Mouse (Mus musculus): ENCODE data around the gene Cdpf1. TPM values are rescaled to one million over a fixed set of nuclear protein-coding genes. Genes with fewer than 3 reads are reported as not detected.

Gene Cdpf1
- total RNA-seq (2021), result 10 to 100 TPM; 21.3 TPM

- peak; percentile 99 for DNase-seq (ENCODE audit: low spot score in 2 of 2)
- intact Hi-C loops (cut with DNase I), result loop anchor here (2.0 kb wide), 1 partner anchor 47 kb away; the partner anchor contains the start of gene Gtse1
These were observed at the start of gene Cdpf1 for GRCm38 (mm10) chr15:85811535-85812277. Cdpf1 (minus strand) TSS chr15:85811697.

GRCm38 (mm10) chr15:85859490-85860031, 48.1 kb upstream of the Cdpf1 start, which contains the start of gene Gtse1:
Gtse1 (plus strand) TSS chr15:85859745.
- intact Hi-C loops (cut with DNase I), result loop anchor here (1.0 to 2.0 kb wide), 2 partner anchors 20 to 49 kb away; partner anchors contain the start of genes Cdpf1 and Trmu

GRCm38 (mm10) chr15:85858980-85859489, 47.5 kb upstream of the Cdpf1 start:
- DNase-seq (ENCODE audit: low spot score in 2 of 2), result no peak
- intact Hi-C loops (cut with DNase I), result loop anchor here (1.0 to 2.0 kb wide), 2 partner anchors 20 to 48 kb away; partner anchors contain the start of genes Cdpf1 and Trmu

More at GRCm38 (mm10) chr15:85859490-85860031, 48.1 kb upstream of the Cdpf1 start, which contains the start of gene Gtse1:
- peak; percentile 91 to 93 for DNase-seq (ENCODE audit: low spot score in 2 of 2)

- DNase-seq (ENCODE audit: low spot score in 2 of 2), result no peak
- intact Hi-C loops (cut with DNase I), result no loop called here
These were observed 40.3 kb upstream of the Cdpf1 start for GRCm38 (mm10) chr15:85851656-85852392.

DNA sequence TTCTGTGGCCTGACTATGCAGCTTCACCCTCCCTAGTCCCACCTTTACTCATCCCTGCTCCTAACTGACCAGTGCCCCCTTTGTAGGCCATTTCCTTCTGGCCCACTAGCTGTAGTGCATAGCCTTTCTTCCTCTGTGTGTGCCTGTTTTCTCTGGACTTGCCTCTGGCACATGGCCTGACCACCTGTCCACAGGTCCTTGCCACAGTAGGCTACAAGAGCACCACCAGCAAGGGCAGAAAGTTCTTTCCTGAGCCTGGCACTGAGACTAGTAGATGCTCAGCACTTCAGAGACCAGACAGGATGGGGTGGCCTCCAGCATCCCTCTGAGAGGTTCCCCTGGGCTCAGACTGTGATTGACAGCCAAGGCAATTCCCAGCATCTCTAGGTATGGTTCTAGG, 33.6 kb upstream of the Cdpf1 start:
- intact Hi-C loops (cut with DNase I), result no loop called here
- DNase-seq (ENCODE audit: low spot score in 2 of 2), result no peak

GRCm38 (mm10) chr15:85841796-85842360, 30.4 kb upstream of the Cdpf1 start:
- DNase-seq (ENCODE audit: low spot score in 2 of 2), result no peak
- intact Hi-C loops (cut with DNase I), result no loop called here

GRCm38 (mm10) chr15:85840983-85841382, 29.5 kb upstream of the Cdpf1 start:
- intact Hi-C loops (cut with DNase I), result no loop called here
- DNase-seq (ENCODE audit: low spot score in 2 of 2), result no peak

- DNase-seq (ENCODE audit: low spot score in 2 of 2), result no peak
- intact Hi-C loops (cut with DNase I), result no loop called here
These were observed 25.4 kb upstream of the Cdpf1 start for GRCm38 (mm10) chr15:85836887-85837286.

- intact Hi-C loops (cut with DNase I), result no loop called here
- DNase-seq (ENCODE audit: low spot score in 2 of 2), result no peak
These were observed 23.8 kb upstream of the Cdpf1 start for GRCm38 (mm10) chr15:85835335-85835734.

DNA sequence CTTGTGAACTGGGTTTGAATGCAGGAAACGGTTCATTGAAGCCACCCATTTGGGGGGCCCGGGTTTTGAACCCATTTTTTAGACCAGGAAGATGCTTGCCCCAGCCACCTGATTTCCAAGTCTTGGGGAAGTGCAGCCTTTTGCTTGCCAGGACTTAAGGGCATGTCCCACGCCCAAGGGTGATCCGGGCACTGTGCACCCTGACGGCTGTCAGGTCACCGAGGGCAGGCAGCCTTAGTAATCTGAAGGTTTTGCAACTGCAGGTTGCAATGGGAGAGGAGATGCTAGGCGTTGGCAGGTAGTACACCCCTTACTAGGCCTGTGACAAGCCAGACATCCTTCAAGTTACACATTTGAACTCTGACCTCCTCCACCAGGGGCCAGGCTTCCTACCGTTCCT, 21.1 kb upstream of the Cdpf1 start:
- intact Hi-C loops (cut with DNase I), result no loop called here
- DNase-seq (ENCODE audit: low spot score in 2 of 2), result no peak

DNA sequence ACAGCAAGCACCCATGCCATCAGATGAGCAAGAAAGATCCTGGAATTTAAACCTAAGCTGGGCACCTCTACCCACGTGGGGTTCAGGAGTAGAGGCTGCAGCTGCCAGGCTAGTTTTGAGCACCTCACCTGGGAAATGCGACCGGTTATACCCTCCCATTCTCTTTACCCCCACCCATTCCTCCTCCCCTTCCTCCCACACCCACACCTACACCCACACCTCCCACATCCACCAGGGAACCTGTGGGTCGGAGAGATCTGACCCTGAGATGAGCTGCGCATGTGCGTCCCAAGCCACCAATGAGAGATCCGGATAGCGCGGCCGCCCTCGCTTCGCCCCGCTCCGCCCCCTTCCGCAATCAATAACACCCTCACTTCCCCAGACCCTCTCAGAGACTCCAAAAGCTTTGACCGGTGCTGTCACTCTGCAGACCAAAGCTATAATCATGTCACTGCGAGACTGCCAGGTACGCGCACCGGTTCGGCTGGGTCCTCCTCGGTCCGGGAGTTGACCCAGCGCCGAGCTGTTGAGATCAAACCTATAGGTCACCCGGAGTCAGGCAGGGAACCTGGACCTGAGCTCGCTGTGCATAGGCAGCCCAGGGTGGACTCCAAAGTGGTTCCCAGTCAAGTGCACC, 20.6 kb upstream of the Cdpf1 start, which contains the start of gene Ttc38:
Gene Ttc38, plus strand, starts transcription at position 353 of the 637 bp plus-strand sequence.
- intact Hi-C loops (cut with DNase I), result no loop called here

DNA sequence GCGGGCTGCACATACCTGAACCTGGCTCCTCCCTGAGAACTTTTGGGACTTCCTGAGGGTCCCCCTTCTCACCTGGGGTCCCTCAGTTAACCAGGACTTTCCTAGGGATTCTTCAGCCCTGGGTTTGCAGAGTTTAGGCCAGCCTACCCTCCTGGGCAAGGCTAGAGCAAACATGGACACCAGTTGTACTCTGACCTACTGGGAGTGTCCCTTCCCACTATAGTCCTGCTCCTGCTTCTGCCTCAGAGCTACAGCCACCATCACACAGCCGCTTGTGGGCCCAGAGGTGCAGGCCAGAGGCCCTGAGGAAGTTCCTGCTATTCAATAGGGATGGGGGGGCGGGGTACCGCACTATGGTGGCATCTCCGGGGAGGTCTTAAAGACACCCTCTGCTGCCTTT, 18.0 kb upstream of the Cdpf1 start:
- DNase-seq (ENCODE audit: low spot score in 2 of 2), result no peak
- intact Hi-C loops (cut with DNase I), result no loop called here

More for the DNA sequence above, 20.6 kb upstream of the Cdpf1 start, which contains the start of gene Ttc38:
- peak; percentile 80 to 81 for DNase-seq (ENCODE audit: low spot score in 2 of 2)

GRCm38 (mm10) chr15:85828071-85828470, 16.6 kb upstream of the Cdpf1 start:
- intact Hi-C loops (cut with DNase I), result no loop called here
- no peak for DNase-seq (ENCODE audit: low spot score in 2 of 2)

- intact Hi-C loops (cut with DNase I), result no loop called here
- no peak for DNase-seq (ENCODE audit: low spot score in 2 of 2)
These were observed 15.2 kb upstream of the Cdpf1 start for GRCm38 (mm10) chr15:85826676-85827075.

DNA sequence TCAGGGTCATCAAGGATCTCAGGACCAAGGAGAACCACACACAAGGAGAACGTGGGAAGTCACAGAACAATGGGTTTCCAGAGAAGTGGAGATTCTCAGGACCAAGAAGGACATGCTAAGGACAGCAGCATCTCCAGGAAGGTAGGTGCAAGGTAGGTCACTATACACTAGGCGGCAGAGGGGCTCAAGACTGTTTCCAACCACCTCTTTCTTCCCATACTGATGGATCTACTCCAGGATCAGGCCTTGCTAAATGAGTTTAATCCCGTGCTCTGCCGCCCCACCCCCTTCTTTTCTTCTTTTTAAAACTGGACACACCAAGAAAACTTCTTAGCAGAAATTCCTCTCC, 10.5 kb upstream of the Cdpf1 start:
- intact Hi-C loops (cut with DNase I), result no loop called here
- DNase-seq (ENCODE audit: low spot score in 2 of 2), result no peak

DNA sequence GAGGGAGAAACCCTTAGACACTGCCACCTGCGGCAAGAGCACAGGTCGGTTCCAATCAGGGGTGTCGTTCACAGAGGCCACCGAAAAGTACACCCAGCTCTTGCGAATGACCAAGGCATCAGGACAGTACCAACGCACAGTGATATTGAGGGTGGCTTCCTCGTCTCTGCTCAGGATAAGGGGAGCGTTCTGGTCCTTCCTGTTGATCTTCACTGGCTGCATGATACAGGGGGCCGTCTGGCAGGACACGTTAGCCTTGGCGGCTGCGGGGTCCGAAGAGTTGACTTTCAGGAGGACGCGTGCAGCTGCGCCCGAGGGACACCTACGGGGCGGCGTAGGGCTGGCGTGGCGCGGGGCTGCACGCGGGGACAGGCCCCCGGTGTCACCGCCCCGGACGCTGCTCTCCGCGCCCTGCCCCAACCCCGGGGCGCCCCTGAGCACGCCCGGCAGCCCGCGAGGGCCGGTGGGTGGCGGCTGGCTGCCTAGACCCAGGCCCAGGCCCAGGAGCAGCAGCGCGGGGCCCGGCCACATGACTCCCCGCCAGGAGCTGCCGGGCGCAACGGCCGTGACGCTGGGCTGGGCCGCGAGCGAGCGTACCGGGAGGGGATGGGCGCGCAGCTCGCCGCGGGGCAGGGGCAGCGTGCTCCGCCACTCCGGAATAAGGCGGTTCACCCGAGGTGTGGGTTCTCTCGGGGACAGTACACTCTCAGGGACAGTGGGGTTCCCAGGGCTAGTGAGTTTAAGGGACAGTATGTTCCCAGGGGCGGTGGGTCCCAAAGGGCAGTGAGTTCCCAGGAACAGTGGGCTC, 9.9 kb upstream of the Cdpf1 start, which contains the start of gene Pkdrej:
Gene Pkdrej, minus strand, starts transcription at position 532 of the 808 bp plus-strand sequence.
- intact Hi-C loops (cut with DNase I), result no loop called here
- peak; percentile 52 to 56 for DNase-seq (ENCODE audit: low spot score in 2 of 2)

DNA sequence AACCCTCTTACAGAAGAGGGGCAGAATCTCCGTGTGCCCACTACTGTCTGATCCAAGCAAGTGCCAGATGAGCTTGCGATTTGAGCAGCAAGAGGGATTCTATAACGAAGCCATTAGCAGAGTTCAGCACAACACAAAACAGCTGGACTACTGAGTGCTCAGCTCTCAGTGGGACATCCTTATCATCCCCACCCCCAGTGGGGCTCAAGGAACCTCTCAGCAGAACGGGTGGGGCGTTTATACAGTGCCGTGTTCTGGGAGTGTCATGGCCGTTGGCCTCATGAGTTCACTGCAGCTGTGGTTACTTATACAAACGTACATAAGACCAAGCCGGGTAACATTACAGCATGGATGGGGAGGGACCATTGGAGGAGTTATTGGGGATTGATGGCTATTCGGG, 1.9 kb upstream of the Cdpf1 start:
- no peak for DNase-seq (ENCODE audit: low spot score in 2 of 2)
- intact Hi-C loops (cut with DNase I), result no loop called here

DNA sequence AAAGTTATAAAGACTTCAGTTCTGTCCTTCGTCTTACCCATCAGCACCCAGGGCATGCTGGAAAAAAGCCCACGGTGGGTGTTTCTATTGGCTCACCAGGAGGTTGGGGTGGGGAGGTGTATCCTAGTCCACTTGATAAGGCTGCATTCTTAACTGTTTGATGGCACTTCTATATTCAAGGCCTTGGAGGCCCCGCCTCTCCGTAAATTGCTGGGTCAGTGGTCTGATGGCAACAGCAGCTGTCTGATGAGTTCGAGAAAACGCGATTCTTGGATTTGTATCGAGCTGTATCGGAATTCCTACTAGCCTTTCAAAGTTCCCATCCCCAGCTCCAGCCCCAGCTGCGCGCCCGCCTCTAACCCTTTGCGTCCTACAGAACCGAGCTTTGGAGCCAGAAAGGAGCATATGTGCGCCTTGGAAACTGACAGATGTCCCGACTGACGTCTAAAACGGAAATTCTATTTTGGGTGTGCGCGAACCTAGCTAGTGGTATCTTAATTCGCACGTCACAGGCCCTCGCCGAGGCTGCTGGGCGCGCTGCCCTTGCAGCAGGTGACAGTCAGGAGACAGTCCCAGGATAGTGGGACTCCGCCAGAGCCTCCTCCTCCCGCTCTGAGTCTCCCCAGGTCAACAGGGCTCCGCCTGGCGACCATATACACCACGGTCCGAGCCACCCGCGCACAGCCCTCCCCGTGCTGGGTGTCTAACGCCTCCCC, 533 bp downstream of the Cdpf1 start:
- peak; percentile 81 to 88 for DNase-seq (ENCODE audit: low spot score in 2 of 2)
- intact Hi-C loops (cut with DNase I), result loop anchor here (2.0 kb wide), 1 partner anchor 48 kb away; the partner anchor contains the start of gene Gtse1

Data from left cerebral cortex, postnatal 36 days (tissue).